Mouse (Mus musculus): Measurements from ENCODE around the gene Ramp2.

Ramp2 gene

DNA sequence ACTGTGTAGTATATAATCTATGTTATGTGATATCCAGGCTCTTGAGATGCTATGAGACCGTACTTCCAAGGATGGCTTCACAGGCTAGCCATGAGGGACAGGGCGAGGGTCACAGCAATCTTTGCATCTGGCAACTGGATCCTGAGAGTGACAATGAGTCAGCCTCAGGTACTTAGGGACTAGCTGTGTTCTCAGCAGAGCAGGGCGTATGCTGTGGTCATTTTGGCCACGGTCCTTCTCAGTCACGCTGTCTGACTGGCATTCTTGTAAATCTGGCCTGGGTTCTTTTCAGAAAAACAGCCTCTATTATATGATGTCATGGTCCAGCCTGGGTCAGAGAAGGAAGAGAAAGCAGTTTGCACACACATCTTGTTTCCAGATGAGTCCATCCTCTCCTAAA is 9.0 kb upstream of the Ramp2 start:
- no peak for DNase-seq

DNA sequence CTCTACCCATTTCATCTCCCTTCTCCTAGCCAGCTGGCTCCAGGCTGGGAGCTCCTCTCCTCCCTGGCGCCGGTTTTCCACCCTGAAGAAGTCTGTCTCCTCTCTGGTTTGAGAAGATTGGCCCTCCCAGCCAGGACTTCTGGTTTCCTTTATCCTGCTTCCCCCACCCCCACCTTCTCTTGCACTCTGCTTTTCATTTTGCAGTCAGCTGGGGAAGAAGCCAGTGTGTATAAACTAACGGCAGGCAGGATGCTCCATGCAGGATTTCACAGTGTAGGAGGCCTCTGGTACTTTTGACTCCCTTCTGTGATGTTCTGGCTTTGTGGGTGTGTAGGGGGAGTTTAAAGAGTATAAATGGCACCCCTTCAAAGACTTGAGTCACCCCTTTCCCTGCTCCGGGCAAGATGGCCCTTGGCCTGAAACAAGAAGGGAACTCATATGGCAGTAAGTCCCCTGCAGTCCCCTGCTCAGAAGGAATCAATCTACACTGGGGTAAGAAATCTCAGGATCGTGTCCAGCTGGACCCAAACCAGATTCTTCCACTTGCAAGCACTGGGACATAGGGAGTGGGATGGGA is 7.7 kb upstream of the Ramp2 start:
- no peak for DNase-seq

DNA sequence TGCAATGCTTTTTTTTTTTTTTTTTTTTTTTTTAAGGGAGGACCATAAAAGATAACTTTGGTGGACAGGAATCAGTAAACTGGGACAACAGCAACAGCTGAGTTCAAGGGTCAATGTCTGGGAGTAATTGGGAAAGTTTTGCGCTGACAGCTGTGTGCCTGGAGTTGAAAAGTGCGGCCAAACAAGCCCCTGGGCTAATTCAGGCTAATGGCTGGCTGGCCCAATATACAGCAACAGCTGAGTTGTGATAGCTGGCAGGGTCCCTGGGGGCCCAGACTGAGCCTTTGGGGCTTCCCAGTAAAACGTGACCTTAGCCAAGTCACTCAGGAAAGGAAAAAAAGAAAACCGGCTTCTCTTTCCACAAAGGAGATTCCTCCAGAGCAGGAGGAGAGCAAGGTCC is 757 bp upstream of the Ramp2 start:
- DNase-seq, result peak; percentile 32

DNA sequence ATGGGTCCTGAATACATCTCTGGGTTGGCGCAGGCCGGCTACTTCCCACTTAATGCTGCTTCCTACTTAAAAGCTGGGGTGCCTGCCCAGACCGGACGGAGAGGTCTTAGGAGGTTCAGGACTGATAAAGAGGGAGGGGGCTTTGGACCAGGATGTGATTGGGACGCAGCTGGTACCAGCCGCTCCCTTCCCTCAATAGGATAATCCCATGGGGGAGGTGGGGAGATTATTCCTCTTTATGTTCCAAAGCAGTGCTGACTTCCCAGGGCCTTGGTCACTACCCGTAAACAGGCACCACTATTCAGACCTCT is 829 bp downstream of the Ramp2 start:
- no peak for DNase-seq

DNA sequence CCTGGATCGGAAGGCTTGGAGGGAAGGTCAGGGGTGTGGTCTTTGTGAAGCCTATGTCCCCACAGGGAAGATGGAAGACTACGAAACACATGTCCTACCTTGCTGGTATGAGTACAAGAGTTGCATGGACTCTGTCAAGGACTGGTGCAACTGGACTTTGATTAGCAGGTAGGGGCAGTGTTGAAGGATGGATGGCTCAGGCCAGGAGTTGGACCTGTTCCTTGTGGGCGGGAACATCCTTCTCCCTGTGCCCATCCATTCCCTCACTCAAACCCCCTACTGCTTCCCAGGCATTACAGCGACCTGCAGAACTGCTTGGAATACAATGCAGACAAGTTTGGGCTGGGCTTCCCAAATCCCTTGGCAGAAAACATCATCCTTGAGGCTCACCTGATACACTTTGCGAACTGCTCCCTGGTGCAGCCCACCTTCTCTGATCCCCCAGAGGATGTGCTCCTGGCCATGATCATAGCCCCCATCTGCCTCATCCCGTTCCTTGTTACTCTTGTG is 1.7 kb downstream of the Ramp2 start:
- DNase-seq, result peak; percentile 47

DNA sequence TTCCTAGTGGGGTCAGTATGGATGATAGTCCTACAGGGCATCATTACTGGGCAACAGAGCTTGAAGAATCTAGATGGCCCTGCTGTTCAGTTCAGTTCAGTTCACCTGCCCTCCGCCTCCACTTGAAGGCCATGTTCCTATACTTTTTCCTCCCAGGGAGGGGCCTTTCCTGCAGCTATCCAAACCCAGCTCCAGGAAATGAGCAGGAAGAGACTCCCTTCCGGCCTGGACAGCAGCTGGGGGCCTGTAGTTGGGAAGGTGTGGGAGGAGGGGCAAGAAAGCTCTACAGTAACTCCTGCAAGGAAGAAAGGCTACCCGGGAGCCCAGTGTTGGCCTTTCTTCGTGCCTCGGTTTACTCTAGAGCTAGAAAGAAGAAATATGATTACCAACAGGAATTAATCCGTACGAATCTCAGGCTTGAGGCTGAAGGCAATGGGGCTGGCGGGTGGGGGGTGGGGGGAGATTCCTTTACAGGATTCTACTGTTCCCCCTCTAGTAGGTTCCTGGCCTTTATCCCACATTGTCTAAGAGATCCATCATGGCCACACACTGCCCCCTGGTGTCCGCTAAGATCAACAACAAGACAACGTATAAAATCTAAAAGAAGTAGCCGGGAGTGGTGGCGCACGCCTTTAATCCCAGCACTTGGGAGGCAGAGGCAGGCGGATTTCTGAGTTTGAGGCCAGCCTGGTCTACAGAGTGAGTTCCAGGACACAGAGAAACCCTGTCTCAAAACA is 2.6 kb downstream of the Ramp2 start:
- peak; percentile 84 for DNase-seq

DNA sequence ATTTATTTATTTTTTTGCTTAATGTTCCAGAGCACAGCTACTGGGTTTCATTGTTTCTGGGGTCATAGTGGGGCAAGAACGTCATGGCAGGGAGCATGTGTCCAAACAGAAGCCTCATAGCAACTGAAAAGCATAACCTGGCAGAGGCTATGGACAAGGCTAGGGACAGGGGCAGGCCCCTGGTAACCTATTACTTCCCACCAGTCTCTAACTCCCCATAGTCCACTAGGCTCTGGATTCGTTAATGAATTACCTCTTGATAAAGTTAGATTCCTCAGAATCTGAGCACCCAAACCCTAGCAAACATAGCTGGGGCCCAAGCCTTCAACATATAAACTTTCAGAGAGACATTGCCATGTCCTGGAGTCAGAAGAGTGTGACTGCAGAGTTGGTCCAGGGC is 5.2 kb downstream of the Ramp2 start:
- DNase-seq, result no peak

DNA sequence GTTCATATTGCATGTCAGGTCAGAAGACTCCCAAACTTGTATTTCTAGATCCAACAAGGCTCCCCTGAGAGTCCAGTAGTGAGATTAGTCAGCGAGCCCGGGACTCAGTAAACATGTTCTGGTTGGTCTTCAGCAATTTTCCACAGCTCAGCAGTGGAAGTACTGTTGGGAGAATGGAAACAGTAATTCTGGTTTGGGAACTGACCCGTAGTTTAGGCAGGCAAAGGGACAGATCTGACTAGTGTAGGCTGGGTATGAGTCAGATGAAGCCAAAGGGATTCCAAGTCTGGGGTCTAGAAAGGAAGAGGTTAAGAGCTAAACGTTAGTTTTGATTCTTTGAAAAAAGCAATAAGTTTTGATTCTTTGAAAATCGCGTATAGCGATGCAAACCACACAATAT is 7.1 kb downstream of the Ramp2 start:
- peak; percentile 18 for DNase-seq

DNA sequence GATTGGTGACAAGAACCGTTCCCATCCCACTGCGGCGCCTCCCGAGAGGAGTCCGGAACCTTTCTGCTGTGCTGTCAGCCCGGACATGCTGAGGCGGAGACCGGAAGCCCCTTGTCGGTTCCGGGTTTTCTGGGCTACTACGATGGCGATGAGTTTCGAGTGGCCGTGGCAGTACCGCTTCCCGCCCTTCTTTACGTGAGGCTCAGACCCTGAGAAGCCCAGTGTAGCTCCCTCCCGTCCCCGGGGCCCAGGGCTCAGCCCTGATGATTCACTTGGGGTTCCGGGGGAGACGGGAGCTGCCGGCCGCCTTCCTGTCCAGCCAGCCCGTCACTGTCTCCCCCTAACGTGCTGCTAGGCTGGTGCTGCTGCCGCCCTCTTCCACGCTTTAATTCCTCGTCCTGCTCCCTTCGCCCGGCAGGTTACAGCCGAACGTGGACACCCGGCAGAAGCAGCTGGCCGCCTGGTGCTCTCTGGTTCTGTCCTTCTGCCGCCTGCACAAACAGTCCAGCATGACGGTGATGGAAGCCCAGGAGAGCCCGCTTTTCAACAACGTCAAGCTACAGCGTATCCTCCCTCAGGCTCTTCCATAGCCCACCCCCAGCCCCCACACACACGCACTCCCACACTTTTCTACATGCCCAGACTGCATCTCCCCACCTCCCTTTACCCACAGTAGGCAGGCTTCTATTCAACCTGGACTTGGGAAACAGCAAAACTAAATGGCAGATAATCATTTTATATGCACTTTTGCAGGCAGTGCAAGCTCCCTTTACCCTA is 8.0 kb downstream of the Ramp2 start, which contains the start of gene Vps25:
Gene Vps25, plus strand, starts transcription at position 95 of the 777 bp plus-strand sequence.
- DNase-seq, result peak; percentile 88

DNA sequence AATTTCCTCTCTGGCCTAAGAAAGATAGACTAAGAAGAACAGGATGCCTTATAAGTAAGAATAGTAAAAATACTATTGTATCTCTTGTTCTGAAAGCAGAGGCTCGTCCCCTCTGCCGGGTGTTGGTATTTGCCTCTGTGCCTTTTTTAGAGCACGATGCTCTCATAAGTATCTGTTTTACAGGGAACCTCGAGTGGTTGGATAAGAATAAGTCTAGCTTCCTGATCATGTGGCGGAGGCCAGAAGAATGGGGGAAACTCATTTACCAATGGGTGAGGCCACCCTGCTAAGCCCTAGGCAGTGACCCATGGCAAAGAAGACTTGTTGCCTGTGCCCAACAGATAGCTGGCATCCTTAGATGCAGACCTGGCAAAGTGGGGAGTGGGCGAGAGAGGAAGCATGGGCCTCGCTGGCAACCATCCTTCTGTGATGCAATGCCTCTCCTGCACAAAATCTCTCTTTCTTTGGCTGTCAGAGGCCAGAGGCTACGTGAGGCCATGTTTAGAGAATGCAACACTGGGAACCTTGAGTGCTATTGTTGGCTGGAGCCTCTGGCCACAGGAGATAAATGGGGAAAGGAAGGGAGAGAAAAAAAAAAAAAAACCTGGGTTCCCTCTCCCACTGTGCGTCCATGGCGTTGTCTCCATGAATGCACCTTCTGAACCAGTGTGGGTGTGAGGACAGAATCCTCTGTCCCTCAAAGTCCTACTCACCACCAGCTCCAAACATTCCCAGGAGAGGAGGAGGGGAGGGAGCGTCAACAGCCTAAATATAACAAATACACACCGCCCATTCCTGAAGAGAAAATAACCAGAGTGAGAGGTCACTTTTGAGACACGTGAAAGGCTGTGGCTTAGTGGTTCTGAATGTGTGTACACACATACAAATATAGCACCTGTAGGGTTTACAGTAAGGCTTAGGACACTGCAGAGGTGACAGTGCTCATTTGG is 10.3 kb downstream of the Ramp2 start:
- no peak for DNase-seq

DNA sequence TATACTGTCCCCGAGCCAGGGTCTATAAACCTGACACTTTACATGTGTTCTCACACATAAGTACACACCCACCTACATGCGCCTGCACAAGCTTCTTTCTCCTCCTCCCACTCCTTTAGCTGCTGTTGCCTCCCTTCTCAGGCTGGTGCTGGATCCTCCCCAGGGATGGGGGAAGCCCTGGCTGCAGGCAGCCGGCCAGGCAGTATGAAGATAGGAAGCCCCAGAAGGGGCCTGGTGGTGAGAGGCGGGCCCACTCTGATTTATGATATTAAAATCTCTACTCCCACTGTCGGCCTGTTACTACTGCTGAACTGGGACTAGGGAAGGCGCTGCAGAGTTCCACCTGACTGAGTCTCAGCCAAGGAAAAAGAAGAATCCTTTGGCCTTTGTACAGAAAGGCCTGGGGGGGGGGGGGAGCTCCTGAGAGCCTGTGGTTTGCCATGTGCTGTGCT is 13.5 kb downstream of the Ramp2 start:
- DNase-seq, result no peak

DNA sequence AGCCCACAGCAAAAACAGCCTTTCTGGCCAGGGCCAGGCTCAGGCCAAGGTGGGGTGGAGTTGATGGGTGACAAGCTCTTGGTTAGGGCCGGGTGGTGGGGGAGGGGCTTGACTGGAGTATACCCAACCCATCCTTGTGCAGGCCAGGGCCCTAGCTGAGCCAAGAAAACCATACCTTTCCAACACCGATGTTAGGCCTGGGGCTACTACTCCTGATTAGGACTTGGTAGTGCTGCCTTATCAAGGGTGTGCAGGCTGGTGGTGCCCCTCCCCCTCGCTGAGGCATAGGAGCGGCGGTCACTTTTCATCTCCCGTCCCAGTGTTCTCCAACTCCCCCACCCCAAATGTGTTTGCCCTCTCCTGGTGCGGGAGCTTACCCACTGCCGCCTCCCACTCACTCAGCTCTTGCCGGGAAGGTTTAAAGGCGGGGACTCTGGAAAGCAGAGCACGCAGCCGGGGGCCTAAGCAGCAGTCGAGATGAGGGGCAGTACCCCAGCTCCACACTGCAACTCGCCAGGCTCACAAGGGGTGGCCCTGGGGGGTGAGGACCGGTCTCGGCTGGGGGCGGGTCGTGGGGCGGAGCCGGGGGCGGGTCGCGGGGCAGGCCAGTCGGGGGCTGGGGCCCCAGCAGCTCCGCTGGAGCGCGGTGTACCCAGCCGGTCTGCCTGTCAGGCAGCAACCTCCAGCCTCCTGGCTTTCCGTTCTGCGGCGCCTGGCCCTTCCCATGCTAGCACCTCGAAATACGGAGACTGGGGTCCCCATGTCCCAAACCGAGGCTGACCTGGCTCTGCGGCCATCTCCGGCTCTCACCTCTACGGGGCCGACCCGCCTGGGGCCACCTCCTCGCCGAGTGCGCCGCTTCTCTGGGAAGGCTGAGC is 14.4 kb downstream of the Ramp2 start, which contains the start of gene Wnk4:
Gene Wnk4, plus strand, starts transcription at position 620 of the 878 bp plus-strand sequence.
- peak; percentile 84 for DNase-seq

DNA sequence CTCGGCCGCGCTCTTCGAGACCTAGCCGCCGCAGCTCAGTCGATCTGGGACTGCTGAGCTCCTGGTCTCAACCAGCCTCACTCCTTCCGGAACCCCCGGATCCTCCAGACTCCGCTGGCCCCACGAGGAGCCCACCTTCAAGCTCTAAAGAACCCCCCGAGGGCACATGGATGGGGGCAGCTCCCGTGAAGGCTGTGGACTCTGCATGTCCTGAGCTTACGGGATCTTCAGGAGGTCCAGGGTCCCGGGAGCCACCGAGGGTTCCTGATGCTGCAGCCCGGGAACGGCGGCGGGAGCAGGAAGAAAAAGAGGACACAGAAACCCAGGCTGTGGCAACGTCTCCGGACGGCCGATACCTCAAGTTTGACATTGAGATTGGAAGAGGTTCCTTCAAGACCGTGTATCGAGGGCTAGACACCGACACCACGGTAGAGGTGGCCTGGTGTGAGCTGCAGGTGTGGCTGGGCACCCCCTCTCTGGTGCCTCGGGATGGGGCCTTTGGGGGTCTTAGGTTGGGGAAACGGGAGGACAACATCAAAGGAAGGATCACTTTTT is 15.1 kb downstream of the Ramp2 start:
- peak; percentile 60 for DNase-seq

DNA sequence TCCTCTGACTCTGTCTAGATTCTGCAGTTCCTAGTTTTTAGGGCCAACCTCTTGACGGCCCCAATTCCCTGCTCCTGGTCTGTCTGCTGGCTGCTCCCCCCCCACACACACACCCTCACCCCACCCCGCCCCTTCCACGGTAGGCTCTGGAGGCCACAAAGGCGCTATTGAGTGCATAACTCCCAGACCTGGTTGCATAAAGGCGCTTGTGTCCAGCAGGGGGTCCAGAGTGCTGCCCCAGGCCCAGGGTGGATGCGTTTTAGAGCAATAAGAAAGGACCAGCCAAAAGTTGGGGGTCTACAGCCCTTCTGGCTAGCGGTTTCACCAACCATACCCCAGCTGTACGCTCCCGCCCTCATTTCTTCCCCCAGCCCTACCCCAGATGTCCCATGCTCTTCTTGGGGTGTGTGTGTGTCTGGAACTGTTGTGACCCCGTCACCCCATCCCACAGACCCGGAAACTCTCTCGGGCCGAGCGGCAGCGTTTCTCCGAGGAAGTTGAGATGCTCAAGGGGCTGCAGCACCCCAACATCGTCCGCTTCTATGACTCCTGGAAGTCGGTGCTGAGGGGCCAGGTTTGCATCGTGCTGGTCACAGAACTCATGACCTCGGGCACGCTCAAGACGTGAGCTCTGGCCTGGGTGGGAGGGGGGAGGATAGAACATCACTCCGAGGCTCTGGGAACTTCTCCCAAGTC is 16.6 kb downstream of the Ramp2 start:
- no peak for DNase-seq

DNA sequence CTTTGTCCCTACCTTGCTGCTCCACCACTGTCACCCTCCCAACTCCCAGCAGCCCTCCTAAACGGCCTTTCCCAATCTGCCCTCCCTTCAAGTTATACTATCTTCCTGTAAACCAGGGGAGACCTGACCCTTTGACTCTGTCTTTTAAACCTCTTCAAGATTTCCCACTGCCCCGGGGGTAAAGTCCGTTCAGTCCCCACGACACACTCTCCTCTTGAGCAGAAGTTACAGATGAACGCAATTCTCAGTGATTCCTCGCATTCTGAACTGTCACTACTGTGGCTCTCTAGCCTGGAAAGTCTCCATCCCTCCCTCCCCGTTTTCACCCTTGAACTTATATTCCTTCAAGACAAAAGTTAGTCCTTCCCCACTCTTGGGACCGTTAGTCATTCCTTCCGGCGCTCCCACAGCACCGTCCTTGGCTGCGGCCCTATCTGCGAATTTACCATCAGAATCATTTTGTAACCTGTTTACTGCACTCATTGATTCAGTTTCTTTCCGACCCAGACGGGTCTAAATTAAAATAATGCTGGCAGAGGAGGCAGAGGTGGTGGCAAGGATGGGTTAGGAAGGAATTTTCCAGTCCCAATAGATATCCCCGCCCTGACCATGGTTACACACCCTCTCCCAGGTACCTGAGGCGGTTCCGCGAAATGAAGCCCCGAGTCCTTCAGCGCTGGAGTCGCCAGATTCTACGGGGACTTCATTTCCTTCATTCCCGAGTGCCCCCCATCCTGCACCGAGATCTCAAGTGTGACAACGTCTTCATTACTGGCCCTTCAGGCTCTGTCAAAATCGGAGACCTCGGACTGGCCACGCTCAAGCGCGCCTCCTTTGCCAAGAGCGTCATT is 17.5 kb downstream of the Ramp2 start:
- peak; percentile 32 for DNase-seq

DNA sequence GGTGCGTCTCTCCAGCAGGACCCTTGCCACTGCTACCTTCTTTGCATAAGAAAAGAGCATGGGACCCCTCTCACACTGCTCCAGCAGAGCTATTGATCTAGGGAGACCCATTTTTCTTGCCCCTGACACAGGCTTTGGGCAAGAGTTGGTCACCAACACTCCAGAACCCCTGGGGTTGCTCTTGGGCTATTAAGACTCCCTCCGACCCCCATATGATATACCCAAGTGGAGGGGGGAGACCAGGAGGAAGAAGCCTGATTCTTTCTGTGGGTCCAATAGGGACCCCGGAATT is 18.1 kb downstream of the Ramp2 start:
- no peak for DNase-seq

DNA sequence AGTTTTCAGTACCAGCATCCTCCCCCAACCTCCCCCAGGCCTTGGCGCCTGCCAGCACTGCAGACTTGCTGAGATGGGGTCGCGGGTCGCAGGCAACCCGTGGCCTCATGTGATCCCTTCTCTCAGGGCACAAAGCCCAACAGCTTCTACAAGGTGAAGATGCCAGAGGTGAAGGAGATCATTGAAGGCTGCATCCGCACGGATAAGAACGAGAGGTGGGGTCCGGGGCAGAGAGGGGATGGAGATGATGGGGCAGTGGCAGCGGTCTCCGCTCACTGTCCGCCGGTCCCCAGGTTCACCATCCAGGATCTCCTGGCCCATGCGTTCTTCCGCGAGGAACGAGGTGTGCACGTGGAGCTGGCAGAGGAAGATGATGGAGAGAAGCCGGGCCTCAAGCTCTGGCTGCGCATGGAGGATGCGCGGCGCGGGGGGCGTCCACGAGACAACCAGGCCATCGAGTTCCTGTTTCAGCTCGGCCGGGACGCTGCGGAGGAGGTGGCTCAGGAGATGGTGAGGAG is 19.2 kb downstream of the Ramp2 start:
- no peak for DNase-seq

DNA sequence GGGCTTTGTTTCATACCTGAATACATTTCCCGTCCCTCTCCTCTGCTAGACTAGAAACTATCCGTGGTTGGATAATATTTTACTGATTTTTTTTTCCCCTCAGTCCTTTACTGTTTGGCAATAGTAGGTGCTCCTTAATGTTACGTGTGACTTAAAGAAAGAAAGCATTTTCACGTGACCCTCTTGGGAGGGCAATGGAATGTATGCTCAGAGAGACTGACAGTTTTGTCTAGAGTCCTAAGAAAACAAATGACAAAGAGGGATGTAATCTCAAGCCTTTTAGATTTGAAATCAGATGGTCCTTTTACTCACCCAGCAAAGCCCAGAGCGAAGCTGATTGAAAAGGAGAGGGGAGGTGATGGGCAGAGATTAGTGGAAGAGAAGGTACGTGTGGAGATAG is 20.1 kb downstream of the Ramp2 start:
- no peak for DNase-seq

DNA sequence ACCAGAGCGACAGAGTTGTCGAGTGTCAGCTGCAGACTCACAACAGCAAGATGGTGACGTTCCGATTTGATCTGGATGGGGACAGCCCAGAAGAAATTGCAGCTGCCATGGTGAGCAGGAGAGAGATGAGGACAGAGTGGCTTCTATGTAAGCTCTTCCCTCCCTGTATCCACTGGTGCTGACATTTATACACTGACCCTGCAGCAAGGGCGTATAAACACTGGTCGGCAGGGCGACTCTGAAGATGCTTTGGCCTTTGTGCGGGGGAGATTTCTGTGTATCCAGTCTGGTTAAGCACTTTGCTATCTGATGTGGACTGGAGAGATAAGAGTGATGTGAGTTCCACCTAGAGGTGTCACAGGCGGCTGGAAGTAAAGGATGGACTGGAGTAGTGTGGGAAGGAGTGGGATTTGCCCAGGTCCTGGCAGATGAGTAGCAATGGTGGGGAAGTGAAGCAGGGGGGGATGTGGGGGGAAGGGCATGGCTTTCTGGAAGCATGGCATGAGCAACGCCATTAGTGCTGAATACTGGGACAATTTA is 23.8 kb downstream of the Ramp2 start:
- DNase-seq, result no peak

Measured in kidney, adult 18-20 months (tissue).